ENCODE assay signal across 31 mouse cellular contexts in genomic region chr16:44976081-44976480, GRCm38 (mm10). TPM values are rescaled to one million over a fixed set of nuclear protein-coding genes. Genes with fewer than 3 reads are reported as not detected.
A peak's percentile ranks its signal among the peaks of the same experiment; 100 is the strongest.
DNase-seq lines count a peak whose midpoint lies in the region; ATAC-seq and TF ChIP-seq lines count a peak whose summit lies in the region.
"Had no signal": no experiment of that assay in that cellular context is flagged by ENCODE, and none has a peak within 500 bp of the region (broad histone marks: within the 10 kb centered on the region; RNA-seq: fewer than 3 reads in every experiment).

No protein-coding gene starts in this region.

- no peaks in the 10 kb centered on the region for H3K36me3 ChIP-seq in limb, embryonic 12.5 days
- H3K36me3 ChIP-seq in limb, embryonic 10.5 days = no peaks in the 10 kb centered on the region
- H3K36me3 ChIP-seq in CH12.LX (replicated peaks in 1 of 2; ENCODE audit: control insufficient read depth in 1 of 2, insufficient read depth in 1 of 2, low read length in 1 of 2) = no peaks in the 10 kb centered on the region
- H3K36me3 ChIP-seq: hindbrain, embryonic 12.5 days; hindbrain, embryonic 15.5 days; intestine, embryonic 15.5 days had no signal

- no peak overlapping the region for H3K4me2 ChIP-seq in limb, embryonic 12.5 days
- peak overlapping the region; percentile 88 for H3K4me2 ChIP-seq in CH12.LX (ENCODE audit: insufficient read depth, low read depth, poor library complexity, severe bottlenecking)
- H3K4me2 ChIP-seq: heart, embryonic 11.5 days; hindbrain, embryonic 12.5 days; hindbrain, embryonic 15.5 days; intestine, embryonic 15.5 days had no signal

- peaks cover 9% of the 10 kb centered on the region for H3K79me2 ChIP-seq in CH12.LX (replicated peaks; ENCODE audit: control insufficient read depth, extremely low read depth, insufficient read depth, poor library complexity, severe bottlenecking)

- peaks cover 4% of the 10 kb centered on the region; the same call in 1 of the 2 replicates for H3K9me3 ChIP-seq in limb, embryonic 12.5 days
- H3K9me3 ChIP-seq in limb, embryonic 10.5 days (replicated peaks) = no peaks in the 10 kb centered on the region
- H3K9me3 ChIP-seq in CH12.LX (replicated peaks; ENCODE audit: low read length) = peaks cover 5% of the 10 kb centered on the region
- H3K9me3 ChIP-seq: hindbrain, embryonic 12.5 days; hindbrain, embryonic 15.5 days; intestine, embryonic 15.5 days had no signal

- peaks cover 17% of the 10 kb centered on the region for H3K4me1 ChIP-seq in limb, embryonic 12.5 days (replicated peaks)
- peaks cover 6% of the 10 kb centered on the region; the same call in 1 of the 2 replicates for H3K4me1 ChIP-seq in limb, embryonic 10.5 days
- peaks cover 16 to 62% of the 10 kb centered on the region in 2 experiments for H3K4me1 ChIP-seq in CH12.LX (ENCODE audit: control insufficient read depth in 1 of 2, insufficient read depth in 2 of 2)
- H3K4me1 ChIP-seq: hindbrain, embryonic 12.5 days; hindbrain, embryonic 15.5 days; intestine, embryonic 15.5 days had no signal

- no peak overlapping the region for H3K9ac ChIP-seq in limb, embryonic 12.5 days (replicated peaks)
- H3K9ac ChIP-seq in CH12.LX (ENCODE audit: insufficient read depth, low read depth) = peak overlapping the region; percentile 79
- H3K9ac ChIP-seq: forebrain, postnatal 0 days; hindbrain, embryonic 12.5 days; hindbrain, embryonic 15.5 days; intestine, embryonic 15.5 days had no signal

- H3K4me3 ChIP-seq in limb, embryonic 12.5 days (replicated peaks) = no peak overlapping the region
- no peak overlapping the region for H3K4me3 ChIP-seq in limb, embryonic 10.5 days
- H3K4me3 ChIP-seq in CH12.LX (replicated peaks in 1 of 3; ENCODE audit: low read depth in 2 of 3, low read length in 2 of 3, poor library complexity in 1 of 3) = peak overlapping the region in 2 of 3 experiments; percentile 4 to 10
- H3K4me3 ChIP-seq: gastrocnemius, adult 2 months; hindbrain, embryonic 12.5 days; hindbrain, embryonic 15.5 days; intestine, embryonic 15.5 days had no signal

- H3K27ac ChIP-seq in limb, embryonic 12.5 days = peak overlapping the region; percentile 62; the same call in 1 of the 2 replicates
- H3K27ac ChIP-seq in limb, embryonic 10.5 days = no peak overlapping the region
- peak overlapping the region; percentile 95 for H3K27ac ChIP-seq in CH12.LX (ENCODE audit: insufficient read depth, low read depth)
- H3K27ac ChIP-seq: gastrocnemius, adult 2 months; hindbrain, embryonic 12.5 days; hindbrain, embryonic 15.5 days; intestine, embryonic 15.5 days had no signal

- no peaks in the 10 kb centered on the region for H3K27me3 ChIP-seq in limb, embryonic 12.5 days
- no peaks in the 10 kb centered on the region for H3K27me3 ChIP-seq in limb, embryonic 10.5 days (ENCODE audit: low read depth, poor library complexity, severe bottlenecking)
- no peaks in the 10 kb centered on the region for H3K27me3 ChIP-seq in CH12.LX (replicated peaks)
- H3K27me3 ChIP-seq: hindbrain, embryonic 12.5 days; hindbrain, embryonic 15.5 days; intestine, embryonic 15.5 days had no signal

- dilution Hi-C loops in CH12.LX (cut with MboI; ENCODE audit: extremely low pct_ligation_motif_present, extremely low pct_unique_long_range_greater_than_20kb, low sequenced_read_pairs) = no loop called here

- ATAC-seq in limb, embryonic 12.5 days (ENCODE audit: insufficient number of reproducible peaks, insufficient read depth, low FRiP score, low TSS enrichment, low read depth) = no peak
- ATAC-seq: CD4-positive, CD25-positive, alpha-beta regulatory T cell, adult 4 months; forebrain, embryonic 14.5 days; forebrain, postnatal 0 days; intestine, embryonic 15.5 days had no signal

- TF ChIP-seq POLR2A in CH12.LX (IDR thresholded peaks at IDR 0.05; ENCODE audit: low read depth, low read length) = peak; percentile 25; the same call in 1 of the 2 replicates

- no peak for DNase-seq in limb, embryonic 10.5 days (ENCODE audit: low spot score)
- DNase-seq in 416B (ENCODE audit: low read depth) = peak; percentile 76
- no peak for DNase-seq in CH12.LX (ENCODE audit: extremely low read depth)
- DNase-seq in induced T-regulatory cell, adult 2 months (ENCODE audit: low read depth) = peak; percentile 17
- DNase-seq in Muller cell, postnatal 12 days (ENCODE audit: inconsistent ontology term) = no peak
- DNase-seq in spleen, postnatal 4 days (ENCODE audit: low spot score in 2 of 2) = no peak
- DNase-seq: adrenal gland, adult 2 months; adrenal gland, postnatal 14 days; B cell, adult 2 months; cerebellum, adult 11 months; cerebellum, adult 2 months; cerebellum, adult 9-11 months; cerebellum, postnatal 36 days; forebrain, postnatal 0 days; gastrocnemius, adult 2 months; gastrocnemius, postnatal 14 days; kidney, adult 11 months had no signal

- TF ChIP-seq CTCF in CH12.LX (conservative IDR thresholded peaks at IDR 0.05 in 1 of 2, IDR thresholded peaks at IDR 0.05 in 1 of 2; ENCODE audit: low read depth in 2 of 2, low read length in 2 of 2) = no peak

- no peak for TF ChIP-seq RAD21 in CH12.LX (IDR thresholded peaks at IDR 0.05; ENCODE audit: low read depth, low read length)

- TF ChIP-seq EP300 in CH12.LX (IDR thresholded peaks at IDR 0.05; ENCODE audit: low read length) = no peak; the same call in 1 of the 2 replicates

- in situ Hi-C loops in CH12.LX (cut with MboI; ENCODE audit: low pct_ligation_motif_present, low pct_unique_long_range_greater_than_20kb, low sequenced_read_pairs) = no loop called here

TF ChIP-seq in CH12.LX, 34 proteins besides CTCF, POLR2A, EP300 and RAD21:
- no peak for TF ChIP-seq CHD2 (IDR thresholded peaks at IDR 0.05; ENCODE audit: low read length)
- peak; percentile 1; the same call in 1 of the 2 replicates for TF ChIP-seq TCF12 (IDR thresholded peaks at IDR 0.05; ENCODE audit: low read depth, low read length)
- no peak for TF ChIP-seq CHD1 (IDR thresholded peaks at IDR 0.05; ENCODE audit: low read depth, low read length)
- TF ChIP-seq MAZ (IDR thresholded peaks at IDR 0.05; ENCODE audit: low read depth, low read length) = no peak
- 0 out of 2 replicates have a peak, but pooled peaks have one; percentile 22 for TF ChIP-seq POLR2AphosphoS2 (IDR thresholded peaks at IDR 0.05; ENCODE audit: low read depth, low read length)
- no peak for TF ChIP-seq USF1 (IDR thresholded peaks at IDR 0.05; ENCODE audit: low read depth, low read length)
- TF ChIP-seq MAX (IDR thresholded peaks at IDR 0.05; ENCODE audit: low read length) = peak; percentile 69
- TF ChIP-seq MAFK (IDR thresholded peaks at IDR 0.05; ENCODE audit: insufficient replicate concordance, low read length) = no peak
- TF ChIP-seq GABPA (IDR thresholded peaks at IDR 0.05; ENCODE audit: insufficient replicate concordance, low read depth, low read length) = no peak
- 0 out of 2 replicates have a peak, but pooled peaks have one; percentile 38 for TF ChIP-seq JUND (conservative IDR thresholded peaks at IDR 0.05; ENCODE audit: low read depth, low read length)
- TF ChIP-seq SMC3 (IDR thresholded peaks at IDR 0.05; ENCODE audit: low read depth, low read length) = no peak
- no peak for TF ChIP-seq JUN (IDR thresholded peaks at IDR 0.05; ENCODE audit: insufficient read depth, low read depth, low read length)
- 0 out of 2 replicates have a peak, but pooled peaks have one; percentile 1 for TF ChIP-seq BHLHE40 (IDR thresholded peaks at IDR 0.05; ENCODE audit: low read depth, low read length)
- TF ChIP-seq MYC (IDR thresholded peaks at IDR 0.05; ENCODE audit: low read depth, low read length) = peak; percentile 74
- TF ChIP-seq KAT2A (IDR thresholded peaks at IDR 0.05; ENCODE audit: insufficient replicate concordance, low read length) = no peak
- TF ChIP-seq IRF4 (IDR thresholded peaks at IDR 0.05; ENCODE audit: low read depth, low read length) = 0 out of 2 replicates have a peak, but pooled peaks have one; percentile 7
- no peak for TF ChIP-seq ELF1 (IDR thresholded peaks at IDR 0.05; ENCODE audit: low read depth, low read length)
- no peak for TF ChIP-seq ZC3H11A (IDR thresholded peaks at IDR 0.05; ENCODE audit: low read depth, low read length)
- peak; percentile 31; the same call in 1 of the 2 replicates for TF ChIP-seq USF2 (conservative IDR thresholded peaks at IDR 0.05; ENCODE audit: low read depth, low read length)
- TF ChIP-seq TBP (conservative IDR thresholded peaks at IDR 0.05; ENCODE audit: low read depth, low read length) = 0 out of 2 replicates have a peak, but pooled peaks have one; percentile 49
- TF ChIP-seq NRF1 (IDR thresholded peaks at IDR 0.05; ENCODE audit: low read depth, low read length) = no peak

RNA-seq across cellular contexts. Expression of gene Cd200r3, which starts 32.6 kb away (rescaled TPM):
- polyA plus RNA-seq in limb, embryonic 12.5 days (2016; fragmentation: Nextera tagmentation; extraction: Ambion mirVana) = not detected in 2 replicates
- polyA plus RNA-seq in limb, embryonic 10.5 days (2016; fragmentation: Nextera tagmentation; extraction: Ambion mirVana) = not detected in 2 replicates
- total RNA-seq in CH12.LX (2012; rRNA removed) (5.0 and 5.7 TPM in 2 replicates), CH12.LX (2014; rRNA removed) (17.6 and 18.4 TPM in 2 replicates)
- 5.9 and 6.9 TPM in 2 replicates for polyA plus RNA-seq in CH12.LX (2012; ENCODE audit: insufficient read length, low read depth)
- total RNA-seq: adrenal gland, adult 2 months; ES-E14; forebrain, postnatal 0 days; gastrocnemius, adult 2 months; heart, adult 8-10 months; heart, postnatal 25 days; hematopoietic stem cell, adult 5-6 weeks had no signal
- polyA plus RNA-seq: adrenal gland, adult 2 months; cerebellum, adult 2 months; cortical plate, adult 2 months; forebrain, embryonic 11.5 days; forebrain, embryonic 14.5 days; frontal cortex, adult 2 months; hindbrain, embryonic 12.5 days had no signal

Comparison
In these comparisons a context has a peak if more than half of its experiments do, and no peak if none do; other contexts are left out.
1. H3K4me3 ChIP-seq: peak in CH12.LX (2 of 3); none in limb, embryonic 12.5 days (single experiment) and limb, embryonic 10.5 days (single experiment).
2. DNase-seq: peak in 416B (single experiment) and induced T-regulatory cell, adult 2 months (single experiment); none in limb, embryonic 10.5 days (single experiment), CH12.LX (single experiment), Muller cell, postnatal 12 days (single experiment) and spleen, postnatal 4 days (0 of 2).